Mouse (Mus musculus) midbrain, embryonic 12.5 days (tissue): ENCODE results near the gene Lsm4. TPM values are rescaled to one million over a fixed set of nuclear protein-coding genes. Genes with fewer than 3 reads are reported as not detected.
A peak's percentile ranks its signal among the peaks of the same experiment; 100 is the strongest.

Experiments
- ATAC-seq: fragments of 200-750 bp; cut with Nextera tagmentation; 2 replicates; pipeline ENCODE4 v1.8.0; 2017; ENCODE audit warnings: low read depth, moderate TSS enrichment, moderate library complexity; ENCODE audit not compliant: low FRiP score
- H3K27ac ChIP-seq: fragments of 300-500 bp; sonication (generic); replicated peaks from 2 replicates; pipeline ENCODE4 v1.5.1; 2016; ENCODE audit warnings: mild to moderate bottlenecking
- H3K27me3 ChIP-seq: fragments of 300-500 bp; sonication (generic); 2 replicates; pipeline ENCODE4 v1.6.1; 2016; ENCODE audit warnings: mild to moderate bottlenecking
- H3K36me3 ChIP-seq: fragments of 300-500 bp; sonication (generic); 2 replicates; pipeline ENCODE4 v1.6.1; 2016
- H3K4me1 ChIP-seq: fragments of 300-500 bp; sonication (generic); 2 replicates; pipeline ENCODE4 v1.6.1; 2016
- H3K4me2 ChIP-seq: fragments of 300-500 bp; sonication (generic); replicated peaks from 2 replicates; pipeline ENCODE4 v1.6.1; 2016; ENCODE audit warnings: mild to moderate bottlenecking, moderate library complexity
- H3K4me3 ChIP-seq: fragments of 300-500 bp; sonication (generic); 2 replicates; pipeline ENCODE4 v1.5.1; 2016; ENCODE audit warnings: mild to moderate bottlenecking
- H3K9ac ChIP-seq: fragments of 300-500 bp; sonication (generic); replicated peaks from 2 replicates; pipeline ENCODE4 v1.6.1; 2016; ENCODE audit warnings: mild to moderate bottlenecking, moderate library complexity
- H3K9me3 ChIP-seq: fragments of 300-500 bp; sonication (generic); 2 replicates; pipeline ENCODE4 v1.6.1; 2016; ENCODE audit warnings: mild to moderate bottlenecking
- WGBS: fragments of 180-500 bp; shearing (Covaris S2); methylation state at CpG from one replicate; pipeline ENCODE4 v1.1.7; 2016; 5-methylcytosine and 5-hydroxymethylcytosine counted together
- polyA plus RNA-seq: library from polyadenylated mRNA; unstranded; fragments of >200 nt; fragmentation: Nextera tagmentation; extraction: Ambion mirVana; gene quantifications from 2 replicates; pipeline ENCODE4 v1.2.1, GENCODE M21; 2016

Lsm4 gene
- polyA plus RNA-seq, 1 experiment from 2014 or later: 255 TPM

- Histone ChIP-seq H3K27ac (peak overlapping the region; percentile 25; the same call in 1 of the 2 replicates), H3K9me3 (no peaks in the 10 kb centered on the region), H3K9ac (no peak overlapping the region), H3K4me2 (no peak overlapping the region), H3K4me3 (no peak overlapping the region), H3K36me3 (peaks cover 39% of the 10 kb centered on the region), H3K27me3 (no peaks in the 10 kb centered on the region), H3K4me1 (peaks cover 56% of the 10 kb centered on the region)
- ATAC-seq: no peak
- 47% methylated on average over 2 of the region's 2 CpGs for WGBS
Observed at GRCm38 (mm10) chr8:70653226-70653625, 19.8 kb upstream of the Lsm4 start.

GRCm38 (mm10) chr8:70654121-70654520, 18.9 kb upstream of the Lsm4 start:
- Histone ChIP-seq H3K9me3 (no peaks in the 10 kb centered on the region), H3K4me1 (peaks cover 60% of the 10 kb centered on the region), H3K4me3 (no peak overlapping the region), H3K27ac (0 out of 2 replicates have a peak overlapping the region, but pooled peaks have one; percentile 11), H3K9ac (no peak overlapping the region), H3K27me3 (no peaks in the 10 kb centered on the region), H3K36me3 (peaks cover 39% of the 10 kb centered on the region), H3K4me2 (no peak overlapping the region)
- 62% methylated on average over 1 of the region's 1 CpGs for WGBS
- ATAC-seq: no peak

GRCm38 (mm10) chr8:70655469-70655868, 17.6 kb upstream of the Lsm4 start:
- Histone ChIP-seq H3K4me2 (no peak overlapping the region; the same call in 1 of the 2 replicates), H3K4me1 (peaks cover 60% of the 10 kb centered on the region), H3K36me3 (peaks cover 28% of the 10 kb centered on the region), H3K9ac (no peak overlapping the region), H3K4me3 (no peak overlapping the region), H3K9me3 (no peaks in the 10 kb centered on the region), H3K27ac (peak overlapping the region; percentile 96), H3K27me3 (no peaks in the 10 kb centered on the region)
- WGBS: 9% methylated on average over 2 of the region's 2 CpGs
- ATAC-seq: no peak

- peak overlapping the region; percentile 96 for H3K27ac ChIP-seq
- WGBS: 20% methylated on average over 13 of the region's 13 CpGs
- H3K4me3 ChIP-seq: no peak overlapping the region
- no peaks in the 10 kb centered on the region for H3K27me3 ChIP-seq
- H3K4me2 ChIP-seq: peak overlapping the region; percentile 30; the same call in 1 of the 2 replicates
- H3K9me3 ChIP-seq: no peaks in the 10 kb centered on the region
- peaks cover 20% of the 10 kb centered on the region for H3K36me3 ChIP-seq
- peak overlapping the region; percentile 28; the same call in 1 of the 2 replicates for H3K9ac ChIP-seq
- ATAC-seq: peak; percentile 52
- peaks cover 61% of the 10 kb centered on the region for H3K4me1 ChIP-seq
Observed at GRCm38 (mm10) chr8:70656193-70656790, 16.8 kb upstream of the Lsm4 start.

GRCm38 (mm10) chr8:70657214-70657613, 15.8 kb upstream of the Lsm4 start:
- Histone ChIP-seq H3K9me3 (no peaks in the 10 kb centered on the region), H3K4me3 (peak overlapping the region; percentile 76), H3K9ac (0 out of 2 replicates have a peak overlapping the region, but pooled peaks have one; percentile 85), H3K4me2 (peak overlapping the region; percentile 86), H3K27me3 (no peaks in the 10 kb centered on the region), H3K36me3 (peaks cover 11% of the 10 kb centered on the region), H3K4me1 (peaks cover 61% of the 10 kb centered on the region), H3K27ac (peak overlapping the region; percentile 96)
- ATAC-seq: no peak
- 94% methylated on average over 3 of the region's 3 CpGs for WGBS

GRCm38 (mm10) chr8:70657739-70658138, 15.3 kb upstream of the Lsm4 start:
- Histone ChIP-seq H3K9ac (peak overlapping the region; percentile 85), H3K4me1 (peaks cover 61% of the 10 kb centered on the region), H3K4me2 (peak overlapping the region; percentile 86), H3K27me3 (no peaks in the 10 kb centered on the region), H3K4me3 (peak overlapping the region; percentile 76), H3K27ac (peak overlapping the region; percentile 96), H3K9me3 (no peaks in the 10 kb centered on the region), H3K36me3 (peaks cover 5% of the 10 kb centered on the region; the same call in 1 of the 2 replicates)
- no peak for ATAC-seq
- WGBS: 84% methylated on average over 2 of the region's 2 CpGs

- H3K27ac ChIP-seq: peak overlapping the region; percentile 69
- peak overlapping the region; percentile 85 for H3K9ac ChIP-seq
- H3K4me2 ChIP-seq: peak overlapping the region; percentile 86
- H3K4me3 ChIP-seq: peak overlapping the region; percentile 76
- peaks cover 54% of the 10 kb centered on the region for H3K4me1 ChIP-seq
- 2% methylated on average over 31 of the region's 31 CpGs for WGBS
- ATAC-seq: peak; percentile 0; the same call in 1 of the 2 replicates
- H3K36me3 ChIP-seq: peaks cover 4% of the 10 kb centered on the region; the same call in 1 of the 2 replicates
- H3K9me3 ChIP-seq: no peaks in the 10 kb centered on the region
- H3K27me3 ChIP-seq: no peaks in the 10 kb centered on the region
Observed at GRCm38 (mm10) chr8:70658897-70659603, 14.0 kb upstream of the Lsm4 start.

- Histone ChIP-seq H3K4me3 (peak overlapping the region; percentile 76), H3K36me3 (peaks cover under 1% of the 10 kb centered on the region; the same call in 1 of the 2 replicates), H3K9ac (peak overlapping the region; percentile 85), H3K27me3 (no peaks in the 10 kb centered on the region), H3K4me2 (peak overlapping the region; percentile 86), H3K4me1 (peaks cover 53% of the 10 kb centered on the region), H3K27ac (peak overlapping the region; percentile 69), H3K9me3 (no peaks in the 10 kb centered on the region)
- peak; percentile 90 for ATAC-seq
- 2% methylated on average over 43 of the region's 44 CpGs for WGBS
Observed at GRCm38 (mm10) chr8:70659604-70660272, 13.3 kb upstream of the Lsm4 start.

- WGBS: 4% methylated on average over 14 of the region's 14 CpGs
- Histone ChIP-seq H3K36me3 (no peaks in the 10 kb centered on the region), H3K4me2 (peak within 1 kb of the TSS; percentile 86), H3K4me3 (peak within 1 kb of the TSS; percentile 76), H3K27me3 (no peaks in the 10 kb centered on the region), H3K9me3 (no peaks in the 10 kb centered on the region), H3K9ac (peak within 1 kb of the TSS; percentile 85), H3K27ac (peak within 1 kb of the TSS; percentile 69), H3K4me1 (peaks cover 47% of the 10 kb centered on the region)
- ATAC-seq: peak; percentile 39
Observed at GRCm38 (mm10) chr8:70660273-70660725, 12.7 kb upstream of the Lsm4 start, which contains the start of gene Pgpep1. TSS of gene Pgpep1 (minus strand) at chr8:70660388.

- no peak for ATAC-seq
- Histone ChIP-seq H3K27me3 (no peaks in the 10 kb centered on the region), H3K36me3 (no peaks in the 10 kb centered on the region), H3K4me2 (no peak overlapping the region), H3K4me3 (no peak overlapping the region), H3K9ac (no peak overlapping the region), H3K27ac (peak overlapping the region; percentile 30; the same call in 1 of the 2 replicates), H3K9me3 (no peaks in the 10 kb centered on the region), H3K4me1 (peaks cover 14% of the 10 kb centered on the region)
- 41% methylated on average over 4 of the region's 4 CpGs for WGBS
Observed at GRCm38 (mm10) chr8:70663691-70664090, 9.4 kb upstream of the Lsm4 start.

- 86% methylated on average over 3 of the region's 3 CpGs for WGBS
- Histone ChIP-seq H3K9ac (no peak overlapping the region), H3K4me2 (no peak overlapping the region), H3K4me1 (peaks cover 9% of the 10 kb centered on the region), H3K36me3 (no peaks in the 10 kb centered on the region), H3K27ac (no peak overlapping the region), H3K27me3 (no peaks in the 10 kb centered on the region), H3K9me3 (no peaks in the 10 kb centered on the region), H3K4me3 (no peak overlapping the region)
- ATAC-seq: no peak
Observed at GRCm38 (mm10) chr8:70664631-70665030, 8.4 kb upstream of the Lsm4 start.
